Mouse (Mus musculus) ES-Bruce4 (cell line): ENCODE results near the gene Pram1.

Experiments
- CTCF ChIP-seq: IDR thresholded peaks from one replicate; pipeline ENCODE4 v1.8.1; 2011; ENCODE audit warnings: low read depth, low read length
- EP300 ChIP-seq: IDR thresholded peaks from 2 replicates; pipeline ENCODE4 v1.6.1; 2011; ENCODE audit warnings: low read depth, low read length; ENCODE audit not compliant: insufficient read depth
- POLR2A ChIP-seq: IDR thresholded peaks from one replicate; pipeline ENCODE4 v1.8.1; 2011; ENCODE audit warnings: low read length; ENCODE audit not compliant: insufficient read depth

- no peak for TF ChIP-seq CTCF
- TF ChIP-seq EP300 = no peak
- no peak for TF ChIP-seq POLR2A
Measured at GRCm38 (mm10) chr17:33669681-33670080, 31.8 kb downstream of the Pram1 start.
